Mouse (Mus musculus): Measurements from ENCODE around the gene Mrpl4. TPM values are rescaled to one million over a fixed set of nuclear protein-coding genes. Genes with fewer than 3 reads are reported as not detected.

The Mrpl4 gene
- total and polyA plus RNA-seq, 3 experiments: 280 to 474 TPM; not detected in 1

- Histone ChIP-seq H3K4me1 (ENCODE audit: control insufficient read depth in 1 of 2, insufficient read depth in 2 of 2, low read length in 2 of 2) (no peaks in the 10 kb centered on the region), H3K27ac (ENCODE audit: control insufficient read depth, low read depth, low read length) (no peak overlapping the region), H3K27me3 (ENCODE audit: control insufficient read depth in 1 of 2, insufficient read depth in 2 of 2, low read length in 2 of 2) (peaks cover 5 to 12% of the 10 kb centered on the region in 2 experiments; a peak in 2 of 4 replicates), H3K9me3 (replicated peaks; ENCODE audit: insufficient read depth, low read length) (no peaks in the 10 kb centered on the region), H3K79me2 (ENCODE audit: control insufficient read depth, insufficient read depth, low read length, poor library complexity) (no peaks in the 10 kb centered on the region), H3K9ac (ENCODE audit: control insufficient read depth, low read depth, low read length, poor library complexity, severe bottlenecking) (no peak overlapping the region), H3K36me3 (ENCODE audit: control insufficient read depth in 1 of 2, insufficient read depth in 2 of 2, low read length in 2 of 2) (no peaks in the 10 kb centered on the region), H3K4me3 (ENCODE audit: control insufficient read depth in 1 of 2, insufficient read depth in 1 of 2, low read depth in 2 of 2, low read length in 2 of 2) (no peak overlapping the region)
- no peak for TF ChIP-seq MYC (IDR thresholded peaks at IDR 0.05; ENCODE audit: low read depth, low read length)
- no peak for TF ChIP-seq POLR2AphosphoS2 (IDR thresholded peaks at IDR 0.05; ENCODE audit: low read length)
- no peak for TF ChIP-seq BHLHE40 (IDR thresholded peaks at IDR 0.05; ENCODE audit: borderline replicate concordance, low read depth, low read length)
- TF ChIP-seq TBP (IDR thresholded peaks at IDR 0.05; ENCODE audit: low read depth, low read length): no peak
- no peak for TF ChIP-seq POLR2AphosphoS5 (IDR thresholded peaks at IDR 0.05; ENCODE audit: borderline replicate concordance, low read depth, low read length)
- TF ChIP-seq EP300 (IDR thresholded peaks at IDR 0.05; ENCODE audit: low read depth in 1 of 2, low read length in 2 of 2): no peak
- no peak for TF ChIP-seq NELFE (IDR thresholded peaks at IDR 0.05; ENCODE audit: low read depth, low read length)
- no peak for TF ChIP-seq TAL1 (IDR thresholded peaks at IDR 0.05; ENCODE audit: low read length)
- DNase-seq (ENCODE audit: low read depth, low spot score): no peak
Measured at GRCm38 (mm10) chr9:20990861-20991260, 11.7 kb upstream of the Mrpl4 start.

- Histone ChIP-seq H3K9ac (ENCODE audit: control insufficient read depth, low read depth, low read length, poor library complexity, severe bottlenecking) (no peak overlapping the region), H3K4me3 (ENCODE audit: control insufficient read depth in 1 of 2, insufficient read depth in 1 of 2, low read depth in 2 of 2, low read length in 2 of 2) (no peak overlapping the region), H3K36me3 (ENCODE audit: control insufficient read depth in 1 of 2, insufficient read depth in 2 of 2, low read length in 2 of 2) (peaks cover 0 to under 1% of the 10 kb centered on the region in 2 experiments; a peak in 1 of 4 replicates), H3K9me3 (replicated peaks; ENCODE audit: insufficient read depth, low read length) (no peaks in the 10 kb centered on the region), H3K27ac (ENCODE audit: control insufficient read depth, low read depth, low read length) (no peak overlapping the region), H3K27me3 (ENCODE audit: control insufficient read depth in 1 of 2, insufficient read depth in 2 of 2, low read length in 2 of 2) (peaks cover 2 to 5% of the 10 kb centered on the region in 2 experiments; a peak in 1 of 4 replicates), H3K4me1 (ENCODE audit: control insufficient read depth in 1 of 2, insufficient read depth in 2 of 2, low read length in 2 of 2) (no peaks in the 10 kb centered on the region), H3K79me2 (ENCODE audit: control insufficient read depth, insufficient read depth, low read length, poor library complexity) (no peaks in the 10 kb centered on the region)
- TF ChIP-seq MAFK (IDR thresholded peaks at IDR 0.05; ENCODE audit: borderline replicate concordance, low read depth, low read length): no peak
- no peak for TF ChIP-seq ELF1 (IDR thresholded peaks at IDR 0.05; ENCODE audit: low read depth, low read length)
- TF ChIP-seq TAL1 (IDR thresholded peaks at IDR 0.05; ENCODE audit: low read length): no peak
- TF ChIP-seq MAX (IDR thresholded peaks at IDR 0.05; ENCODE audit: low read length): 0 out of 2 replicates have a peak, but pooled peaks have one; percentile 12
- no peak for TF ChIP-seq CTCF (IDR thresholded peaks at IDR 0.05 in 2 of 3, conservative IDR thresholded peaks at IDR 0.05 in 1 of 3; ENCODE audit: control insufficient read depth in 1 of 3, insufficient read depth in 1 of 3, low read depth in 2 of 3, low read length in 3 of 3, poor library complexity in 1 of 3, severe bottlenecking in 1 of 3)
- no peak for TF ChIP-seq MYC (IDR thresholded peaks at IDR 0.05; ENCODE audit: low read depth, low read length)
- TF ChIP-seq GABPA (IDR thresholded peaks at IDR 0.05; ENCODE audit: low read depth, low read length): no peak
- no peak for TF ChIP-seq TCF12 (IDR thresholded peaks at IDR 0.05; ENCODE audit: low read depth, low read length)
- no peak for TF ChIP-seq UBTF (IDR thresholded peaks at IDR 0.05; ENCODE audit: borderline replicate concordance, insufficient read depth, low read depth, low read length)
- peak; percentile 96; the same call in 1 of the 2 replicates for TF ChIP-seq POLR2AphosphoS5 (IDR thresholded peaks at IDR 0.05; ENCODE audit: borderline replicate concordance, low read depth, low read length)
- TF ChIP-seq CHD1 (IDR thresholded peaks at IDR 0.05; ENCODE audit: low read depth, low read length): no peak
- no peak for TF ChIP-seq EP300 (IDR thresholded peaks at IDR 0.05; ENCODE audit: low read depth in 1 of 2, low read length in 2 of 2)
- DNase-seq (ENCODE audit: low read depth, low spot score): no peak
Measured at GRCm38 (mm10) chr9:20991587-20991986, 11.0 kb upstream of the Mrpl4 start.
